Mouse (Mus musculus) kidney, embryonic 14.5 days (tissue): ENCODE results near the gene Aadacl3. TPM values are rescaled to one million over a fixed set of nuclear protein-coding genes. Genes with fewer than 3 reads are reported as not detected.

Experiments used
- ATAC-seq: fragments of 200-750 bp; cut with Nextera tagmentation; 2 replicates; pipeline ENCODE4 v1.8.0; 2017; ENCODE audit warnings: moderate number of reproducible peaks, mild to moderate bottlenecking, moderate TSS enrichment, moderate library complexity; ENCODE audit not compliant: low FRiP score, low TSS enrichment
- H3K27ac ChIP-seq: fragments of 300-500 bp; sonication (generic); 2 replicates; pipeline ENCODE4 v1.5.1; 2014; ENCODE audit warnings: low read depth, mild to moderate bottlenecking, low read length, moderate library complexity, mixed read lengths
- H3K27me3 ChIP-seq: fragments of 300-500 bp; sonication (generic); 2 replicates; pipeline ENCODE4 v1.6.1; 2014; ENCODE audit warnings: mild to moderate bottlenecking, low read length; ENCODE audit not compliant: control insufficient read depth, insufficient read depth
- H3K36me3 ChIP-seq: fragments of 300-500 bp; sonication (generic); 2 replicates; pipeline ENCODE4 v1.6.1; 2014; ENCODE audit warnings: low read length, mixed read lengths; ENCODE audit not compliant: control insufficient read depth, insufficient read depth
- H3K4me1 ChIP-seq: fragments of 300-500 bp; sonication (generic); 2 replicates; pipeline ENCODE4 v1.6.1; 2014; ENCODE audit warnings: low read length, mixed read lengths; ENCODE audit not compliant: control insufficient read depth, insufficient read depth
- H3K4me2 ChIP-seq: fragments of 300-500 bp; sonication (generic); replicated peaks from 2 replicates; pipeline ENCODE4 v1.6.1; 2014; ENCODE audit warnings: low read depth, mild to moderate bottlenecking, low read length
- H3K4me3 ChIP-seq: fragments of 300-500 bp; sonication (generic); 2 replicates; pipeline ENCODE4 v1.5.1; 2014; ENCODE audit warnings: mild to moderate bottlenecking, low read length
- H3K9ac ChIP-seq: fragments of 300-500 bp; sonication (generic); 2 replicates; pipeline ENCODE4 v1.6.1; 2014; ENCODE audit warnings: low read depth, mild to moderate bottlenecking, low read length, moderate library complexity
- H3K9me3 ChIP-seq: fragments of 300-500 bp; sonication (generic); 2 replicates; pipeline ENCODE4 v1.6.1; 2016; ENCODE audit warnings: low read length; ENCODE audit not compliant: control insufficient read depth
- WGBS: fragments of 180-500 bp; shearing (Covaris S2); extraction: QIAGEN DNeasy Blood & Tissue Kit; methylation state at CpG from one replicate; pipeline ENCODE4 v1.1.7; 2014; 5-methylcytosine and 5-hydroxymethylcytosine counted together
- polyA plus RNA-seq: library from polyadenylated mRNA; unstranded; fragments of >200 nt; fragmentation: Nextera tagmentation; extraction: Ambion mirVana; gene quantifications from 2 replicates; pipeline ENCODE4 v1.2.1, GENCODE M21; 2014

Gene Aadacl3
- not detected in 2 replicates for polyA plus RNA-seq

DNA sequence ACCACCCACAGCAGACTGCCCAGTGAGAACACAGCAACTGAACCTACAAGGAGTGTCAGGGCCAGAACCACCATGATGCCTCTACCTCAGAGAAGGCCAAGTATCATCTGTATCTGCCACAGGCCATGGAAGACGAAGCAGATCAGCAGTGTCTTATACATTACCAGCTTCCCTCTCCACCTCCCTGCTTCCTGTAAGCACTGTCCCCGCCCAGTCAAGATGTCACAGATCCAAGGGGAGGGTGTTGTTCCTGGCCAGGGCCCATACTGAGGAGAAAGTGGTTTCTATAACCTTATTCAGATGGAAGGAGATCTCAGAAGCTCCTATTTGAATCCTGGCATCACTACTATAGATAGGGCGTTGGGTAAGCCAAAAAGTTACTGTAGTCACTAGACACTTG, at the start of gene Aadacl3:
TSS of gene Aadacl3 (minus strand) at position 101 of the 400 bp plus-strand sequence.
- H3K27me3 ChIP-seq: no peaks in the 10 kb centered on the region
- H3K27ac ChIP-seq: no peak within 1 kb of the TSS
- no peaks in the 10 kb centered on the region for H3K36me3 ChIP-seq
- WGBS: 85% methylated on average over 3 of the region's 3 CpGs
- H3K9me3 ChIP-seq: 0 out of 2 replicates have a peak, but pooled peaks cover 2% of the 10 kb centered on the region
- no peak within 1 kb of the TSS for H3K9ac ChIP-seq
- no peak within 1 kb of the TSS for H3K4me2 ChIP-seq
- no peaks in the 10 kb centered on the region for H3K4me1 ChIP-seq
- H3K4me3 ChIP-seq: no peak within 1 kb of the TSS
- ATAC-seq: no peak

DNA sequence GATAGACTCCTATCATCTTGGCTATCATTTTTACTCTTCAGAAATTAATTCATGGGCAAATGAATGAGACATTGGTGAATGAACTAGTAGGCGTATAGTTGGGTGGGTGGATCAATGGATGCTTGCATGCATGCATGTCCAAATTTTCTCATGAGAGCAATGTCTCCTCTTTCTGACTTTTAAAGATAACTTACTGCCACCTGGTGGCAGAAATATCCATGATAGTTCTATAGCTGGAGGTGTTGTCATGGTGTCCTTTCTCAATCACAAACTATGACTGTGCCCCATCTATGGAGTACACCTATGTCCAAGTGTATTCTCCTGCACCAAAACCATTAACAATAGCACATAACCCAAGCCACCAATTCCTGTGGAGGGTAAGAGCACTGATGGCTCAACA, 43.0 kb upstream of the Aadacl3 start:
- Histone ChIP-seq H3K27ac (no peak overlapping the region), H3K4me2 (no peak overlapping the region), H3K36me3 (no peaks in the 10 kb centered on the region), H3K4me1 (no peaks in the 10 kb centered on the region), H3K9ac (no peak overlapping the region), H3K9me3 (no peaks in the 10 kb centered on the region), H3K4me3 (no peak overlapping the region), H3K27me3 (no peaks in the 10 kb centered on the region)
- WGBS: 82% methylated on average over 1 of the region's 1 CpGs
- ATAC-seq: no peak

DNA sequence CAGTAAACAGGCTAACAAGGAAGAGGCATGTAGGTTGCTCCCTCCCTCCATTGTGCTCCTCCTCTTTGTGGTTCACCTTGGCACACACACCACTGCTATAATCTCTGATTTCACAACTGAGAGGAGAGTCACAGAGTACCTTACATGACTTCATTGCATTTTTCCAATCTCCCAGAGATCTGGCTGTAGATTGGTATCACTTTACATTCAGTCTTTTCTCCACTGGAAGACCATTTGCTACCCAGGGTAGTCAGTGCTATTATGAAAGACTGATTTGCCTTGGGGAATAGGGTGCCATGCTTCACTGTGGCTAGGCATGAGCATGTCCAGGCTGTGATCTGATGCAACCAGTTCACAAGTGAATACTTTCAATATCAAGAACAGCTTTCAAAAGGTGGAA, 29.8 kb upstream of the Aadacl3 start:
- Histone ChIP-seq H3K4me3 (no peak overlapping the region), H3K9ac (no peak overlapping the region), H3K4me2 (no peak overlapping the region), H3K9me3 (no peaks in the 10 kb centered on the region), H3K36me3 (no peaks in the 10 kb centered on the region), H3K27ac (no peak overlapping the region), H3K4me1 (no peaks in the 10 kb centered on the region), H3K27me3 (no peaks in the 10 kb centered on the region)
- no peak for ATAC-seq

DNA sequence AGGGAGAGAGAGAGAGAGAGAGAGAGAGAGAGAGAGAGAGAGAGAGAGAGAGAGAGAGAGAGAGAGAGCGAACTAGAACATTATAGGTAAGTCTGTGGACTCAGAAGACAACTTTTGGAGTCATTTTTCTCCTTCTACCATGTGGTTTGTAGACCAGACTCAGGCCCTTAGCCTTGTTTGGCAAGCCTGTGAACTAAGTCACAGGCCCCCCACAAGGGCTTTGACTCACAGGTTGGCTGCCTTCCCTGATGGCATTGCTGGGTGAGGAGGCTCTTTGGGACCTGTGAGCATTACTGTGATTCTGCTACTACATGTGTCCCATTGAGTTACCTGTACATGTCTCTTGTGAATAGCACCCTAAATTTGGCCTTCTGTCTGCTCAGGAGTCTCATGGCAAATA, 4.5 kb upstream of the Aadacl3 start:
- 83% methylated on average over 1 of the region's 1 CpGs for WGBS
- Histone ChIP-seq H3K4me3 (no peak overlapping the region), H3K36me3 (no peaks in the 10 kb centered on the region), H3K9me3 (no peaks in the 10 kb centered on the region), H3K9ac (no peak overlapping the region), H3K27me3 (no peaks in the 10 kb centered on the region), H3K4me2 (no peak overlapping the region), H3K4me1 (no peaks in the 10 kb centered on the region), H3K27ac (no peak overlapping the region)
- no peak for ATAC-seq

DNA sequence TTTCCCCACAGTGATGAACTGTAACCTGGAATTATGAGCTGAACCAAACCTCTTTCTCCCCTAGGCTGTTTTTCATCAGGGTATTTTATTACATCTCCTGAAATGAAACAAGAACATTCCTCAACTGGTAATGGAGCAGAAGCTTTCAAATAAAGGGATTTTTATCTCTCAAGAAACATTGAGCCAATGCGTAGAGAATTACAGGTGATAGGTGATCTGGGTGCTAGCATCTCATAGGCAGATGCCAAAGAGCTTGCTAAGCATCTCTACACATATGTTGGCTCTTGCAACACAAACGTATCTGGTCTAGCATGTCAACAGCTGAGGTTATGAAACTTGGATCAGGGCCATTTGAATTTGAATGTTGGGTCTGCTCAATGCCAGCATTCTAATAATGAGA, 1.6 kb upstream of the Aadacl3 start:
- no peak overlapping the region for H3K9ac ChIP-seq
- ATAC-seq: no peak
- no peak overlapping the region for H3K27ac ChIP-seq
- 81% methylated on average over 2 of the region's 2 CpGs for WGBS
- no peaks in the 10 kb centered on the region for H3K9me3 ChIP-seq
- no peak overlapping the region for H3K4me3 ChIP-seq
- H3K4me2 ChIP-seq: no peak overlapping the region
- H3K36me3 ChIP-seq: no peaks in the 10 kb centered on the region
- H3K4me1 ChIP-seq: no peaks in the 10 kb centered on the region
- H3K27me3 ChIP-seq: no peaks in the 10 kb centered on the region

DNA sequence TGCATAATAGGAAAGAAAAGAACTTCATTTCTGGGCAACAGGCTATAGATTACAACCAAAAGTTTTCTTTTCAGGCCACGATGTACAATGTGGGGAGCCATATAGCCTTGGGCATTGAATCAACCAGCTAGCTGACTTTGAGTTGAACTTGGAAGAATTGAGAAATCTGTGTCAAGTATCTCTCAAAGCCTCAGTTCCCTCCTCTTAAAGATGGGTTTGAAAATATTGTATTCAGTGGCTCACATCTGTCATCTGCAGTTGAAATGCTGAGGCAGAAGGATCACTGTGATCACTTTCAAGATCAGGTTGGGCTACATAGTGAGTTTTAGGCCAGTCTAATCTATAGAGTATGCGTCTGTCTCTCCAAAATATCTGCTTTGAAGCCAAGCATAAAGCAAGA, 10.3 kb downstream of the Aadacl3 start, which contains the start of gene Gm9944:
TSS of gene Gm9944 (minus strand) at position 101 of the 400 bp plus-strand sequence.
- no peaks in the 10 kb centered on the region for H3K4me1 ChIP-seq
- ATAC-seq: no peak
- no peak within 1 kb of the TSS for H3K9ac ChIP-seq
- H3K4me3 ChIP-seq: no peak within 1 kb of the TSS
- H3K36me3 ChIP-seq: no peaks in the 10 kb centered on the region
- no peak within 1 kb of the TSS for H3K4me2 ChIP-seq
- WGBS: 81% methylated on average over 2 of the region's 2 CpGs
- no peak within 1 kb of the TSS for H3K27ac ChIP-seq
- H3K9me3 ChIP-seq: no peaks in the 10 kb centered on the region
- H3K27me3 ChIP-seq: no peaks in the 10 kb centered on the region

DNA sequence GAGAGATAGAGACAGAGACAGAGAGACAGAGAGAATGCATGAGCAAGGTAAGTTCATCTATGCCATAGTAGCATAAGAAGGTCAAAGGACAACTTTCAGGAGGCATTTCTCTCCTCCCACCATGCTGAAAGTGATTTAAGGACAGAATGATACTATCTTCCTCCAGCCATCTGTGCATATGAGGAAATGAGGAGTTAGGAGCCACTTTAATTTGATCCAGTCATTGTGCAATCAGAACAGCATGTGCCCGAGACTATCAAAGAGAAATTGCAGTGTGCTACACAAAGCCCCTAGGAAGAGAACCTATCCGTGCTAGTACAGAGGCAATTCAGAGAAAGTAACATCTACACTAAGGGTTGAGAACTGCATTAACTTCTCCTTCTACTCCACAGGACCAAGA, 15.0 kb downstream of the Aadacl3 start:
- Histone ChIP-seq H3K9ac (no peak overlapping the region), H3K36me3 (no peaks in the 10 kb centered on the region), H3K9me3 (no peaks in the 10 kb centered on the region), H3K27ac (no peak overlapping the region), H3K4me3 (no peak overlapping the region), H3K4me2 (no peak overlapping the region), H3K27me3 (no peaks in the 10 kb centered on the region), H3K4me1 (no peaks in the 10 kb centered on the region)
- whole genome bisulfite sequencing: 83% methylated on average over 2 of the region's 2 CpGs
- ATAC-seq: no peak

DNA sequence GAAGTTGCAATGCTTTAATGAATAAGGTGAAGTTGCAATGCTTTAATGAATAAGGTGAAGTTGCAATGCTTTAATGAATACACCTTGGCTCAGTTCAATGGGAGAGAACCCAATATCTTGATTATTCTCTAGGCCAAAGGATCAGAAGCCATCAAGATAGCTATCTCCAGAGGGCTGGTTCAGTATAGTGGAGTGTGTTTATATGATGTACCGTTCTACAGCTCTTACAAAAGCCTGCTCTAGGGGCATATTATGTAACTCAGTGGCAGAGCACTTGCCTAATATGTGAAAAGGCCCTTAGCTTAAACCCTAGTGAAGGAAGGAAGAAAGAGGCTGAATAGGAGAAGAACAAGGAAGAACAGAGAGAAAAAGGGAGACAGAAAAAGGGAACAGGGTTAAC, 22.0 kb downstream of the Aadacl3 start:
- Histone ChIP-seq H3K4me2 (no peak overlapping the region), H3K27ac (no peak overlapping the region), H3K4me3 (no peak overlapping the region), H3K27me3 (no peaks in the 10 kb centered on the region), H3K36me3 (no peaks in the 10 kb centered on the region), H3K9me3 (no peaks in the 10 kb centered on the region), H3K4me1 (no peaks in the 10 kb centered on the region), H3K9ac (no peak overlapping the region)
- no peak for ATAC-seq
- 79% methylated on average over 1 of the region's 1 CpGs for WGBS

DNA sequence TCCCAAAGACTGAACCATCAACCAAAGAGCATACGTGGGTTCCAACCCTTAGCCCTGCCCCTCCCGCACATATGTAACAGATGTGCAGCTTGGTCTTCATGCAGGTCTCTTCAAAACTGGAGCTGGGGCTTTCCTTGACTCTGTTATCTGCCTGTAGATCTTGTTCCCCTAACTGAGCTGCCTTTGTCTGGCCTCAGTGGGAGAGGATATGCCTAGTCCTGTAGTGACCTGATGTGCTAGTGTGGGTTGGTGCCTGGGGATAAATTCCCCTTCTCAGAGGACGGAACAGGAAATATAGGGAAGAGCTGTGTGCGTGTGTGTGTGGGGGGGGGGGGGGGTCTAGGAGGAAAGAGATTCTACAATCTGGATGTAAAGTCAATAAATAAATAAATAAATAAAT, 22.5 kb downstream of the Aadacl3 start:
- Histone ChIP-seq H3K9me3 (no peaks in the 10 kb centered on the region), H3K36me3 (no peaks in the 10 kb centered on the region), H3K27ac (no peak overlapping the region), H3K9ac (no peak overlapping the region), H3K4me1 (no peaks in the 10 kb centered on the region), H3K4me2 (no peak overlapping the region), H3K4me3 (no peak overlapping the region), H3K27me3 (no peaks in the 10 kb centered on the region)
- ATAC-seq: no peak
- WGBS: 88% methylated on average over 4 of the region's 4 CpGs

DNA sequence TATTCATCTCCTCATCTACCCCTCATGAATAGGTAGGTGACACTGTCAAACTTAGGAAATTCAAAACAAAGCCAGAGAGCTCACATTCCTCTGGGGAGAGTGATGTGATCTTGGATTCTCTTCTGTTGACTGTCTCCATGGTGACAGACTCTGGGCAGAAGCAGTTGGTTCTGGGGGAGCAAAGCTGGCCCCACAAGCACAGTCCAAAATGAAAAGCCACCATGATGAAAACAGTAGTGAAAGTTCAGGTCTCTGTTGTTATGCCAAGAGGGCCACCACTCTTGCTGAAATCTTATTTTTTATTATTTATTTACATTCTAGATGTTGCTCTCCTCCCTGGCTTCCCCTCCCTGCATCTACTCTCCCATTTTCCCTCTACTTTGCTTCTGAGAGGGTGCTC, 24.9 kb downstream of the Aadacl3 start, which contains the start of gene 1700012P22Rik:
TSS of gene 1700012P22Rik (minus strand) at position 101 of the 400 bp plus-strand sequence.
- no peaks in the 10 kb centered on the region for H3K27me3 ChIP-seq
- H3K27ac ChIP-seq: no peak within 1 kb of the TSS
- no peak within 1 kb of the TSS for H3K4me3 ChIP-seq
- no peak for ATAC-seq
- no peaks in the 10 kb centered on the region for H3K4me1 ChIP-seq
- H3K9ac ChIP-seq: no peak within 1 kb of the TSS
- H3K4me2 ChIP-seq: no peak within 1 kb of the TSS
- no peaks in the 10 kb centered on the region for H3K36me3 ChIP-seq
- H3K9me3 ChIP-seq: no peaks in the 10 kb centered on the region
